Mouse (Mus musculus) lung, embryonic 14.5 days (tissue): ENCODE results near the gene Gpc6. TPM values are rescaled to one million over a fixed set of nuclear protein-coding genes. Genes with fewer than 3 reads are reported as not detected.

Experiments
- ATAC-seq: fragments of 200-750 bp; cut with Nextera tagmentation; 2 replicates; pipeline ENCODE4 v1.8.0; 2017; ENCODE audit warnings: mild to moderate bottlenecking, moderate TSS enrichment, moderate library complexity; ENCODE audit not compliant: insufficient read depth
- DNase-seq: peaks from one replicate; pipeline ENCODE4 v3.0.0-alpha.2; 2015
- H3K27ac ChIP-seq: fragments of 300-500 bp; sonication (generic); 2 replicates; pipeline ENCODE4 v1.5.1; 2014; ENCODE audit warnings: low read depth, mild to moderate bottlenecking, moderate library complexity
- H3K27me3 ChIP-seq: fragments of 300-500 bp; sonication (generic); 2 replicates; pipeline ENCODE4 v1.6.1; 2014; ENCODE audit warnings: low read length, control low read depth; ENCODE audit not compliant: insufficient read depth
- H3K36me3 ChIP-seq: fragments of 300-500 bp; sonication (generic); 2 replicates; pipeline ENCODE4 v1.6.1; 2014; ENCODE audit warnings: control low read depth; ENCODE audit not compliant: insufficient read depth
- H3K4me1 ChIP-seq: fragments of 300-500 bp; sonication (generic); 2 replicates; pipeline ENCODE4 v1.6.1; 2014; ENCODE audit warnings: antibody characterized with exemption, control low read depth; ENCODE audit not compliant: insufficient read depth
- H3K4me2 ChIP-seq: fragments of 300-500 bp; sonication (generic); 2 replicates; pipeline ENCODE4 v1.6.1; 2014; ENCODE audit warnings: mild to moderate bottlenecking
- H3K4me3 ChIP-seq: fragments of 300-500 bp; sonication (generic); 2 replicates; pipeline ENCODE4 v1.5.1; 2014; ENCODE audit warnings: low read depth, low read length
- H3K9ac ChIP-seq: fragments of 300-500 bp; sonication (generic); 2 replicates; pipeline ENCODE4 v1.6.1; 2014
- H3K9me3 ChIP-seq: fragments of 300-500 bp; sonication (generic); 2 replicates; pipeline ENCODE4 v1.6.1; 2016; ENCODE audit warnings: low read depth, low read length, control low read depth
- CTCF ChIP-seq: IDR thresholded peaks from 2 replicates; pipeline ENCODE4 v1.5.1; 2016; ENCODE audit warnings: antibody characterized with exemption, low read depth
- WGBS: fragments of 180-500 bp; shearing (Covaris S2); extraction: QIAGEN DNeasy Blood & Tissue Kit; methylation state at CpG from one replicate; pipeline ENCODE4 v1.1.7; 2014; 5-methylcytosine and 5-hydroxymethylcytosine counted together
- polyA plus RNA-seq: library from polyadenylated mRNA; unstranded; fragments of >200 nt; fragmentation: Nextera tagmentation; extraction: Ambion mirVana; gene quantifications from 2 replicates; pipeline ENCODE4 v1.2.1, GENCODE M21; 2014

The Gpc6 gene
- polyA plus RNA-seq, 1 experiment from 2014 or later = 38.9 TPM

DNA sequence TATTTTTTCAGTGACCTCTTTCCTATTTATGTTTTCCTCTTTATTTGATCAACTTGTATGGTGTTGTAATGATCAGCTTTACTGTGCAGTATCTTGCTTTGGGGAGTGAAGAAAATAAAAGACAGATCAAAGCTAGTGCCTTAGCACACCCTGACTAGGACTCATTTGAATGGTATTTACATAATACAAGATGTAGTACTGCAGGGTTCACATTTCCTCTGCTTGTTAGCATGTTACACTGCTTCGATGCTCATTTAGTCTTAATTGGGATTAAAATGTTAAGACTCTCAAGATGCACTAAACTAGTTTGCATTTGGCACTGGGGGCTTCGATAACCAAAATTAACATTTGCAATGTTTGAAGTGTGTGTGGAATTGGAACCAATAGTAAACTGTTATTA is 803.6 kb downstream of the Gpc6 start:
- Histone ChIP-seq H3K4me3 (no peak overlapping the region), H3K4me1 (no peaks in the 10 kb centered on the region), H3K4me2 (no peak overlapping the region), H3K9me3 (no peaks in the 10 kb centered on the region), H3K9ac (no peak overlapping the region), H3K27me3 (no peaks in the 10 kb centered on the region), H3K36me3 (no peaks in the 10 kb centered on the region), H3K27ac (no peak overlapping the region)
- DNase-seq (no peak), ATAC-seq (no peak)
- WGBS = 90% methylated on average over 2 of the region's 2 CpGs
- TF ChIP-seq CTCF = no peak

DNA sequence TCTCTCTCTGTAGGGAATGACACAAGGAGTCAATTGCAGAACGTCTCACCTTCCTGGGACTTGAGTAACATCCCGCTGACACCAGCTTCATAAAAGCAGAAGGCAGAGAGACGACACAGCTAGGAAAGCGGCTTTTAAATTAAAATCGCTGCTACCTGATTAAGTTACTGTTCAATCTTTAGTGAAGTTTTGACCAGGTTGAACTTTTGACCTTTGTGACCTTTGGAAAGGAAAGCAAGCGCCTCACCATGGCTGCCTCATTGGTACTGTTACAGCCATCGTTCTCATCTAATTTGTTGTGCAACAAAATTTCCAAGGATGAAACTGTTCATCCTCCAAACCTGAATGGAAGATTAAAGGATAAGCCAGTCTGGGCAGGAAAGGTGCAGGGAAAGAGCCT is 830.1 kb downstream of the Gpc6 start:
- Histone ChIP-seq H3K4me2 (no peak overlapping the region), H3K4me1 (no peaks in the 10 kb centered on the region), H3K9me3 (no peaks in the 10 kb centered on the region), H3K36me3 (no peaks in the 10 kb centered on the region), H3K27me3 (no peaks in the 10 kb centered on the region), H3K9ac (no peak overlapping the region), H3K27ac (no peak overlapping the region), H3K4me3 (no peak overlapping the region)
- 82% methylated on average over 7 of the region's 7 CpGs for WGBS
- no peak for DNase-seq
- no peak for TF ChIP-seq CTCF
- no peak for ATAC-seq

DNA sequence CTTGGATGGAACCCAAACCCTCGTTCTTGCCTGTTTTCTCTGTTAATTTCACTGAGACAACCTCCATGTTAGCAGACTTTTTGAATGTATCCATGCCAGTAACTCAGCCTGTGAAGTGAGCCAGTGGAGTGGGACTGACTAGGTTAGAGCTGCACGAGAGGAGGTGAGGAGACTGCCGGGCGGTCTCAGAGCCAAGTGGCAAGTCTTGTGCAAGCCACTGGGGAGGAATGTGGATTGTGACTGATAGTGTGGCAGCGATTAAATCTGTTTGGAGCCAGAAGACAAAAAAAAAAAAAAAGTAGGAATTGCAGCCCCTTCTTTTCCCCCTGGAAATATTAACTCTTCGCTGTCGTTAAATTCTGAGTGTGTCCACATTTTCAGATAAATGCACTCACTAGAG is 831.4 kb downstream of the Gpc6 start:
- peak; percentile 61 for DNase-seq
- no peak for TF ChIP-seq CTCF
- no peak overlapping the region for H3K9ac ChIP-seq
- ATAC-seq = peak; percentile 85; the same call in 1 of the 2 replicates
- no peak overlapping the region for H3K27ac ChIP-seq
- H3K9me3 ChIP-seq = no peaks in the 10 kb centered on the region
- no peak overlapping the region for H3K4me3 ChIP-seq
- H3K27me3 ChIP-seq = no peaks in the 10 kb centered on the region
- no peak overlapping the region for H3K4me2 ChIP-seq
- no peaks in the 10 kb centered on the region for H3K36me3 ChIP-seq
- H3K4me1 ChIP-seq = no peaks in the 10 kb centered on the region
- WGBS = 57% methylated on average over 7 of the region's 7 CpGs

DNA sequence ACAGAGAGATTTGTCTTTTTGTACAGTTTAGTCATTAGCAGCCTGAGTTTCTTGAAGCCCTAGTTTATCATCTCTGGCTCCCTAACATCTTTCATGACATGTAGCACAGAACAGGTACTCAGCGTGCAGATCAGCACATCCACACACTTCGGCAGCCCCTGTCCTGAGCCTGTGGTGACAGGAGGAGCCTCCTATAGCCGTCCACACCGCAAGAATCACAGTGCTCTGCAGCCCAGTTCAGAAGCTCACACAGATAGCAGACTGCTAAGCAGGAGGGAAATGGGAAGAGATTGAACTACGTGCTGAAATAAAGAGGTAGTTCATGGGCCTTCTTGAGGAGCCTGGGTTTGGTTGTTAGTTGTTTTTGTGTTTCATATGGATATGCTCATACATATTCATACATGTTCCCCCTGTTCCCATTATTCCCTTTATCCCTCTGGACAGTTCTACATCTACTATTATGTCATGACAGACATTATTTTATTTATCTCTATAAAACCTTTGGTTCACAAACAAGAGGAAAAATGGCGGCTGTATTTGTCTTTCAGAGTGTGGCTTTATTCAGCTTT is 832.8 kb downstream of the Gpc6 start:
- no peak overlapping the region for H3K4me2 ChIP-seq
- 88% methylated on average over 6 of the region's 6 CpGs for whole genome bisulfite sequencing
- H3K9ac ChIP-seq = no peak overlapping the region
- H3K9me3 ChIP-seq = no peaks in the 10 kb centered on the region
- H3K36me3 ChIP-seq = no peaks in the 10 kb centered on the region
- no peaks in the 10 kb centered on the region for H3K4me1 ChIP-seq
- TF ChIP-seq CTCF = no peak
- H3K4me3 ChIP-seq = no peak overlapping the region
- H3K27me3 ChIP-seq = no peaks in the 10 kb centered on the region
- H3K27ac ChIP-seq = no peak overlapping the region
- no peak for ATAC-seq
- DNase-seq = no peak

DNA sequence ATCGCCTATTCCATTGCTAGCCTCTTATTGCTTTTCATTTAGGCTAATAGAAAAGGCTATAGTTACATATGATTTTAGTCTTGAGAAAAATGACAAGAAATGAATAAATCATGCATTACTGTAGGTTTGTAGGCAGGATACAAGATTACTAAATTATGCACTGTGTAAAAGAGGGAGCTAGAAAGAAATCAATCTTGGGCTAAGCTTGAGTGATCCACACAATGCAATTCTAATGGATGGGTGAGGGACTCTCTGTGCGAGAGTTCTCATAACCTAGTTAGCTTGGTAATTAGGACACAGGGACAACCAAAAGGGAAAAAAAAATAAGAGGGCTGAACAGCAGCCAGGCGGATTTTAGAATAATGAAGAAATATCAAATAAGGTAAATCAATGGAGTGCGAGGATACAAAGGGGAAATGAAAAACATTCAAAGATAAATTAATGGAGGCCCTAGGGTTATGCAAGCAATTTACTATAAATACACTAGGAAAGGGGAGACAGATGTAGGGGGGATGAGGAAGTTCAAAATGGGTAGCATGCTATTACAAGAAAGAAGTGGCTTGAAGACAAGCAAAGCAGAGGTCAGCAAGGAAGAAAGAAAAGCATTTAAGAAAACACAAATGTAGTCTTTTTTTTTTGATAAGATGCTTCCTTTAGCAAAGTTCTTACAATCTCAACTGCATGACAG is 835.9 kb downstream of the Gpc6 start:
- H3K27me3 ChIP-seq = no peaks in the 10 kb centered on the region
- DNase-seq (no peak), ATAC-seq (no peak)
- 63% methylated on average over 4 of the region's 4 CpGs for WGBS
- no peaks in the 10 kb centered on the region for H3K4me1 ChIP-seq
- TF ChIP-seq CTCF = no peak
- H3K9ac ChIP-seq = no peak overlapping the region
- no peaks in the 10 kb centered on the region for H3K9me3 ChIP-seq
- no peaks in the 10 kb centered on the region for H3K36me3 ChIP-seq
- H3K4me3 ChIP-seq = no peak overlapping the region
- no peak overlapping the region for H3K27ac ChIP-seq
- no peak overlapping the region for H3K4me2 ChIP-seq

DNA sequence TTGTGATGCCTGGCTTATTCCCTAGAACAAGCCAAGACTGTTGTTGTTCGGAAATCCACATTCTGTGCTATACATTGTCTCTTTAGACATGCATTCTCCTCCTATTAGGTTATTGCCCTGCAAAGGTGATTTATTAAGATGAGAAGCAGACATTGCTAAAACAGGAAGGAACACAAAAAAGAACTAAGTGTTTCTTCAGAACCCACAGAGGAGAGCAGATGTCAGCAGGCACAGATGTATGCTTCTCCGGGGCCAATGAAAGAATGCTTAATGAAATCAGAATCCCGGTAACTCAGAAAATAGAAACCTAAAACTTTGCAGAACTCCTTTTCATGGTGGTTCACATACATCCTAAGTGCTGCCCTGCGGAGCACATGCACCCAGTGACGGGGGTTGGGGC is 837.8 kb downstream of the Gpc6 start:
- 87% methylated on average over 5 of the region's 5 CpGs for WGBS
- Histone ChIP-seq H3K4me1 (no peaks in the 10 kb centered on the region), H3K9ac (no peak overlapping the region), H3K4me3 (no peak overlapping the region), H3K36me3 (no peaks in the 10 kb centered on the region), H3K27me3 (no peaks in the 10 kb centered on the region), H3K9me3 (no peaks in the 10 kb centered on the region), H3K4me2 (no peak overlapping the region), H3K27ac (no peak overlapping the region)
- DNase-seq (no peak), ATAC-seq (no peak)
- no peak for TF ChIP-seq CTCF

DNA sequence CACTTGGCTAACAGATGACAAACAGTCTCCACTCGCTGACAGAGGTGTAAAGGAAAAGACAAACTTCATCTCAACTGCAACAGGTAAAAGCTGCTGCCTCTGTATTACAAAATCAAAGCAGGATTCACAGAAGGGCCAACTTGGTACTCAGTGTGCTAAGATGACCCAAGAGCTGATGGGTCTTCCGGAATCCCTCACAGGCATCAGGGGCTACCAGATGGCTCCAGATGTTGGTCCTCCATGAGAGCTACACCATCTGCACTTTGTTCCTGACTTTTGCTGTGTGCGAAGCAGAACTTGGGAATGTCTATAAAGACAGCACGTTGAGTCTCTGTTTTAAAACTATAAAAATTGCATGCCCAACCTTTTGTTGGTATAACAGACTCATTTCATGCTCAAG is 842.7 kb downstream of the Gpc6 start:
- Histone ChIP-seq H3K27me3 (no peaks in the 10 kb centered on the region), H3K27ac (no peak overlapping the region), H3K9ac (no peak overlapping the region), H3K4me2 (no peak overlapping the region), H3K4me1 (no peaks in the 10 kb centered on the region), H3K36me3 (no peaks in the 10 kb centered on the region), H3K9me3 (no peaks in the 10 kb centered on the region), H3K4me3 (no peak overlapping the region)
- WGBS = 60% methylated on average over 4 of the region's 4 CpGs
- TF ChIP-seq CTCF = no peak
- no peak for ATAC-seq
- no peak for DNase-seq
